Mouse (Mus musculus) olfactory bulb, adult 2 months (tissue): ENCODE measurements around the gene Purb. TPM values are rescaled to one million over a fixed set of nuclear protein-coding genes. Genes with fewer than 3 reads are reported as not detected.

ENCODE experiments used
- H3K27ac ChIP-seq: fragments of 200-500 bp; 2 replicates; pipeline ENCODE4 v1.5.1; 2012; ENCODE audit warnings: low read depth, low read length; ENCODE audit not compliant: insufficient read depth
- H3K4me1 ChIP-seq: fragments of 200-500 bp; 2 replicates; pipeline ENCODE4 v1.6.1; 2012; ENCODE audit warnings: low read length; ENCODE audit not compliant: control insufficient read depth, insufficient read depth
- H3K4me3 ChIP-seq: fragments of 200-500 bp; 2 replicates; pipeline ENCODE4 v1.5.1; 2012; ENCODE audit warnings: mild to moderate bottlenecking, low read depth, low read length, moderate library complexity; ENCODE audit not compliant: insufficient read depth
- CTCF ChIP-seq: fragments of 200-500 bp; IDR thresholded peaks from 2 replicates; pipeline ENCODE4 v1.5.1; 2012; ENCODE audit warnings: low read depth, mild to moderate bottlenecking, low read length, moderate library complexity; ENCODE audit not compliant: insufficient read depth
- POLR2A ChIP-seq: fragments of 200-500 bp; IDR thresholded peaks from 2 replicates; pipeline ENCODE4 v1.6.1; 2012; ENCODE audit warnings: mild to moderate bottlenecking, low read depth, low read length, moderate library complexity; ENCODE audit not compliant: insufficient read depth
- WGBS: fragments of 180-500 bp; shearing (Covaris S2); methylation state at CpG from one replicate; pipeline ENCODE4 v1.1.7; 2018; 5-methylcytosine and 5-hydroxymethylcytosine counted together
- polyA plus RNA-seq: library from polyadenylated mRNA; stranded (reverse); fragments of >200 nt; gene quantifications from 2 replicates; pipeline ENCODE4 v1.2.4, GENCODE M21; 2012; ENCODE audit warnings: low replicate concordance; ENCODE audit not compliant: missing spikeins, insufficient read depth, insufficient read length

Purb gene
- polyA plus RNA-seq, 1 experiment, result 170 TPM

DNA sequence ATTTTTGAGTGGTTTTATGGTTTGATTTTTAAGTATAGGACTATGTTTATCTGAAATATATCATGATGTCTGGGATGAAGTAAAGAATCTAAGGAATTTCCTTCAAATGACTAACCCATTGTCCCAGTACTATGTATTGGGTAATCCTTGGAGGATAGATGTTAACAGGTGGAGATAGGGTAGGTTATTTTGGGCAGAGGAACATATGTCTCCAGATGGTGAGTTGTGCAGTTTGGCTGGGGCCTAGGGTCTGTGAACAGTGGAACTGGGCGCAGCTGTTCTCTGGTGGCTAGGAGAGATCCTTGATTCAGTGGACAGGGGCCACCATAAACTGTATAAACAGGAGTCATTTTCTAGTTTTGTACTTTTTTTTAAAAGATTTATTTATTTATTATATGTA is 1.6 kb upstream of the Purb start:
- WGBS, result 100% methylated on average over 1 of the region's 1 CpGs
- TF ChIP-seq CTCF (no peak), POLR2A (no peak)
- Histone ChIP-seq H3K27ac (no peak overlapping the region), H3K4me1 (no peaks in the 10 kb centered on the region), H3K4me3 (no peak overlapping the region)

DNA sequence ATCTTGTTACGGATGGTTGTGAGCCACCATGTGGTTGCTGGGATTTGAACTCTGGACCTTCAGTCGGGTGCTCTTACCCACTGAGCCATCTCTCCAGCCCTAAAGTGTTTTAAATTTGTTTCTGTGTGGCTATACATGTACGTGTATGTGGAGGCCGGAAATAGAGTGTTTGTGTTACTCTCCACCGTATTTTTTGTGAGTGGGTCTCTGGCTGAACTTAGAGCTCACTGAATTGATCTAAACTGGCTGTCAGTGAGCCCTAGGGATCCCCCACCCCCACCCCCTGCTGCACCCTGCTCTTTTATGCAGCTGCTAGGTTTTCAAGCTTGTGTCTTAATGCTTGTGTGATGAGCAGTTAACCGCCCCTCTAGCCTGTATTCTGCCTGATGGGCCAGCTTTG is 1.2 kb upstream of the Purb start:
- Histone ChIP-seq H3K27ac (no peak overlapping the region), H3K4me3 (no peak overlapping the region), H3K4me1 (no peaks in the 10 kb centered on the region)
- 52% methylated on average over 6 of the region's 6 CpGs for WGBS
- TF ChIP-seq CTCF, result no peak
- no peak for TF ChIP-seq POLR2A

DNA sequence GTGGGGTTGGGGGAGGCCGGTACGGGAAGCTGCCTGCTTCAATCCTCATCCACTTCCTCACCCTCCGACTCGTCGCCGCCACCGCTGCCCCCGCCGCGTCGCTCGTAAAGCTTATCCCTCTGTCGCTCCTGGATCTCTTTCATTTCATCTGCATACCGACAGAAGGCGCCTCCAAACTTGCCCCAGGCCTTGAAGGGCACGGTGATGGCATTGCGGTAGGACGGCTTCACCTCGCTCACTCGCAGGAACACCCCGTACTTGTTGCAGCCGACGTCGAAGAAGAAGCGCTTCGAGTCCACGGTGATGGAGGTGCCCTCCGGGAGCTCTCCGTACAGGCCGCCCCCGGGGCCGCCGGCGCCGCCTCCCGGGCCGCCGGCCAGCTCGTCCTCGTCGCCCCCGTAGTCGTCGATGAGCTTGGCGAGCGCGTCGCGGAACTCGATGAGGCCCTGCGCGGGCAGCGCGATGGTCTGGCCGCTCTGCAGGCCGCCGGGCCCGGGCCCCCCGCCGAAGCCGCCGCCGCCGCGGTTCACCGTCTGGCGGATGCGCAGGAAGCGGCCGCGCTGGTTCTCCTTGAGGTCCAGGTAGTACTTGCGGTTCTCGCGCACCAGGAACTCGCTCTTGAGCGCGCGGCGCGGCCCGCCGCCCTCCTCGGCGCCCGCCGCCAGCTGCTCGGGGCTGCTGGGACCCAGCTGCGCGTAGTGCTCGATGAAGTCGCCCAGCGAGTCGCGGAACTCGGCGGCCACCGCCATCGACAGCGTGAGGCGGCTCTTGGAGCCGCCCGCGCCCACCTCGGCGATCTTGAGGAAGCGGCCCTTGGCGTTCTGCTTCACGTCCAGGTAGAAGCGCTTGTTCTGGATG is 614 bp downstream of the Purb start:
- TF ChIP-seq CTCF, result no peak
- TF ChIP-seq POLR2A, result no peak
- peak overlapping the region; percentile 82 for H3K27ac ChIP-seq
- under 1% methylated on average over 109 of the region's 109 CpGs for WGBS
- H3K4me1 ChIP-seq, result no peaks in the 10 kb centered on the region
- H3K4me3 ChIP-seq, result peak overlapping the region; percentile 87

DNA sequence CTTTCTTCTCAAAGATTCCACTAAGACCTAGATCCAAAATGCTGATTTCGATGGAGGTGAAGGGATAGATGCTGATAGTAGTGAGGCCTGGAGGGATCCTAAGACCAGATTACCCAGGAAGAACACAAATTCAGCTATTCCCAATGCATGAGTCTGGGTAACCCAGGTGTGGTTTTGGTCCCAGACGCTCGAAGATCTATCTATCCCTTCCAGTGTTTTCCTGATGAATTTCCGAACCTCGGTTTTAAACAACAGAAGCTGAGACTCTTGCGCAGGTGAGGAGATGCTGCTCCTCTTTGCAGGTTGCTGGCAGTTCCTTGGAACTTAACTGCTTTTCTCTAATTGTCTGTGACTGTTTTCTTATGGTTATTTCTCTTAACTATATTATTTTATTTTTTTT is 1.3 kb downstream of the Purb start:
- 5% methylated on average over 6 of the region's 6 CpGs for WGBS
- H3K27ac ChIP-seq, result no peak overlapping the region
- no peaks in the 10 kb centered on the region for H3K4me1 ChIP-seq
- no peak for TF ChIP-seq CTCF
- H3K4me3 ChIP-seq, result peak overlapping the region; percentile 87

DNA sequence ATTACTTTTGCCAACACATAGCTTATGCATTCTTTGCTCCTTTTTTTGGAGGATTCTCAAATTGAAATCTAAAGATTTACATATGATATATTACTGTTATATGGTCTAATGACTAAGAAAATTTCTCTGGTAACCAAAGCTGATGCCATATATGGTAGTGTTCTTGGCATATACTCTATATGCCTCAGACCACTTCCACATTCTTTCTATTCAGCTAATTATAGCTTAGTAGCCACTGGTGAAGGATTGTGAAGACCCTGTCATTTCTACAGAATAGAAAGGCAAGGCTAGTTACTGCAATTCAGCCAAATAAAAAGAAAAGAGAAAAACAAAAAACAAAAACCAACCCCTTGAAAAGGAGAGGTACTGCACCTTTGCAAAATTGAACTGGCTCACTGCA is 3.6 kb downstream of the Purb start:
- TF ChIP-seq CTCF (no peak), POLR2A (no peak)
- Histone ChIP-seq H3K27ac (no peak overlapping the region), H3K4me1 (no peaks in the 10 kb centered on the region), H3K4me3 (no peak overlapping the region)

DNA sequence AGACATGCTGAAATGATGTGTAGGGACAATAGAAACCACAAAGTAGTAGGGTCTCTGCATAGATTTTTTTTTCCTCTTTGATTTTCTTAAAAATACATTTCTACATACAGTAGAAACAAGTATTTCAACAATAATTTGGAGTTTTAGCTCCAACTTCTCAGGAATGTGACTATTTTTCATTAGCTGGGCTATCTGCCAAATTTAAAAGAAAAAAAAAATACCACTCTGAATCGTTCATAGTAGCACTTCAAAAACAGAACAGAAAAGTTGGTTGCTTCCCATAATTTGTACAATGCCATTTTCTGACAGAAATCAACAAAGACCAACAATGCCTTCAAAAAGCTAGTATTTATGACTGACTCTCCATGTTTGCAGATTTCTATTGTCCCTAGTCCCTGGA is 4.2 kb downstream of the Purb start:
- Histone ChIP-seq H3K27ac (0 out of 2 replicates have a peak overlapping the region, but pooled peaks have one; percentile 6), H3K4me1 (no peaks in the 10 kb centered on the region), H3K4me3 (no peak overlapping the region)
- TF ChIP-seq CTCF, result no peak
- no peak for TF ChIP-seq POLR2A
- 2% methylated on average over 1 of the region's 1 CpGs for WGBS

GRCm38 (mm10) chr11:6471054-6471453 is 4.7 kb downstream of the Purb start:
- TF ChIP-seq CTCF, result no peak
- no peak for TF ChIP-seq POLR2A
- Histone ChIP-seq H3K4me1 (no peaks in the 10 kb centered on the region), H3K27ac (0 out of 2 replicates have a peak overlapping the region, but pooled peaks have one; percentile 6), H3K4me3 (no peak overlapping the region)
- WGBS, result 8% methylated on average over 2 of the region's 2 CpGs

- WGBS, result 25% methylated on average over 2 of the region's 2 CpGs
- Histone ChIP-seq H3K27ac (no peak overlapping the region), H3K4me3 (no peak overlapping the region), H3K4me1 (no peaks in the 10 kb centered on the region)
- TF ChIP-seq CTCF (no peak), POLR2A (no peak)
Observed at GRCm38 (mm10) chr11:6468541-6468940, 7.2 kb downstream of the Purb start.

DNA sequence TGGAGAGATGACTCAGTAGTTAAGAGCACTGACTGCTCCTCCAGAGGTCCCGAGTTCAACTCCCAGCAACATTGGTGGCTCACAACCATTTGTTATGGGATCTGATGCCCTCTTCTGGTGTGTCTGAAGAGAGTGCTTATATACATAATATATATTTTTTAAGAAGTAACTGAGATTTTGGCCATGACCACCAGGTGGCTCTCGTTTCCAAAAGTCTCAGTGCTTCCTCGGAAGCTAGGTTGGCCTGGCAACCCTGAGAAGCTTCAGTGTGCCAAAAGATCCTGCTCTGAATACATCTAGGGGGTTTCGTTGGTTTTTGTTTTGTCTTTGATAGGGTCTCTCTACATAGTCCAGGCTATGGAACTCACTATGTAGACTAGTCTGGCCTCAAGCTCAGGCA is 10.6 kb downstream of the Purb start:
- Histone ChIP-seq H3K4me3 (no peak overlapping the region), H3K27ac (no peak overlapping the region), H3K4me1 (no peaks in the 10 kb centered on the region)
- TF ChIP-seq CTCF (no peak), POLR2A (no peak)
- 17% methylated on average over 4 of the region's 4 CpGs for WGBS
